Mouse (Mus musculus): Measurements from ENCODE around the gene BC017158.

The BC017158 gene

DNA sequence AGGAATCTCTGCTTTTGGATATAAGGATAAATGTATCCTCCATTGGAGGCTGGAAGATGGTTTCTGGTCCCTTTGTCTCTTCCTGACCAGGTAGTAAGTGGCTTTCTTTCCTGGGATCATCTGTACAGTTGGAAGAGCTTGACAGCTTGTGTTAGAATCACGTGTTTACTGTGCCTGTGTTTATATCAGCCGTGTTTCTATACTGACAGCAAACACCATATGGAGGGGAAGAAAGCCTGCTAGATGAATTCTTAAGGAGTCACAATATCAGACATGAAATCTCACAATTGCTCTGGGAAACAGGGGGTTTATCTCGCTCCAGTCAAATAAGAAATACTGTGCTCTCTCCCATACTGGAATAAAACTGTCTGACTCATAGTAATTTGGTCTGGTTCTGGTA, 11.2 kb upstream of the BC017158 start:
- DNase-seq (ENCODE audit: low read depth, low spot score) = no peak

GRCm38 (mm10) chr7:128307851-128308250, 9.9 kb upstream of the BC017158 start:
- no peak for DNase-seq (ENCODE audit: low read depth, low spot score)

- peak; percentile 55 for DNase-seq (ENCODE audit: low read depth, low spot score)
These were observed 6.9 kb upstream of the BC017158 start for GRCm38 (mm10) chr7:128304907-128305306.

- DNase-seq (ENCODE audit: low read depth, low spot score) = no peak
These were observed 6.2 kb upstream of the BC017158 start for GRCm38 (mm10) chr7:128304198-128304597.

DNA sequence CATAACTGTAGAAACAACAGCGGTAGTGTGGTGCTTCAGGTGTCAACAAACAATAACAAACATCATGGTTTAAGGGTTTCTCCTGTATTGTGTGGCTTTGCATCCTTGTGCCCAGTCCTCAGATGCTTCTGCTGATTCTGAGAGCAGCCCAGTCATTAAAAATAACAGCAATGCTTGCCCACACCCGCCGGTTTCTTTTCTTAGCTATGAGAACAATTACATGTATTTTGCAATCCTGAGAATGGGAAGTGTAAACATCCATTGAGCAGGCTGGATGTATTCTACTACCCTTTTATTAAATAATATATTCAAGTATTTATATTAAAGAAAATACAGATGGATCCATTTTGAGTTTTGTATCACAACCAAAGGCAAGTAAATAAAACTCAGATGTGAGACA, 4.2 kb upstream of the BC017158 start:
- no peak for DNase-seq (ENCODE audit: low read depth, low spot score)

- DNase-seq (ENCODE audit: low read depth, low spot score) = no peak
These were observed 3.0 kb upstream of the BC017158 start for GRCm38 (mm10) chr7:128300952-128301351.

GRCm38 (mm10) chr7:128298481-128299342, 742 bp upstream of the BC017158 start:
- DNase-seq (ENCODE audit: low read depth, low spot score) = no peak

GRCm38 (mm10) chr7:128297291-128297616, 716 bp downstream of the BC017158 start:
- no peak for DNase-seq (ENCODE audit: low read depth, low spot score)

DNA sequence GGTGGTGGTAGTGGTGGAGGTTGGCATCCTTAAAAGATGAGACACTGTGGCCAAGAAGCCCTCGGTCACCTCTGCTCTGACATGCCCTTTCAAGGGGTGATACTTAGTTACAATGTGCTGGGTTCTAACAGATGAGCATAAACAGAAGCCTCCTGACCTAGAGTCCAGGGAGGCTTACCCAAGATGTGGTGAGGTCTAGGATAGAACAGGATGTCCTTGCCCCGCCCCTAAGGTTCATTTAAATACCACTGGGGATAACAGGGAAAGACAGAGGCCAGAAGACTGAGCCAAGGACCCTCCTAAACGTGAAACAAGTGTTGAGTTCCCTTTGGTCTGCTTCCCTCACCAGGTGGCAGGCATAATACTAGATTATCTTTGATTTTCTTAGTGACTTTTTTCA, 1.5 kb downstream of the BC017158 start:
- no peak for DNase-seq (ENCODE audit: low read depth, low spot score)

DNA sequence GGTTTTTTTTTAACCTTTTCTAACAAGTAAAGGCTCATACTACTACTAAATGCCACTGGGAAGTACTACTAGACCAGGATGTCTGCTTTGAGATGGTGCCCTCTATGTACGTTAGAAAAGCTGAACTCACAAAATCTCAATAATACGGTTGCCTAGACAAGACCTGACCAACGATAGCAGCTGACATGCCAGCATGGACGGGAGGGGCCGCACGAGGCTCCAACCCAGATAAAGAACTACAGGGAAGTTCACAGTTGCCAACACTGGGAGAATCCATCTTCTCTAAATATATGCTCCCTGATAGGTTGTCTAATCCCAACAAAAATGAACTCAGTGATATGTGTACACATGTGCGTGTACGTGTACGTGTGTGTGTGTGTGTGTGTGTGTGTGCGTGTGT, 3.2 kb downstream of the BC017158 start:
- DNase-seq (ENCODE audit: low read depth, low spot score) = no peak

DNA sequence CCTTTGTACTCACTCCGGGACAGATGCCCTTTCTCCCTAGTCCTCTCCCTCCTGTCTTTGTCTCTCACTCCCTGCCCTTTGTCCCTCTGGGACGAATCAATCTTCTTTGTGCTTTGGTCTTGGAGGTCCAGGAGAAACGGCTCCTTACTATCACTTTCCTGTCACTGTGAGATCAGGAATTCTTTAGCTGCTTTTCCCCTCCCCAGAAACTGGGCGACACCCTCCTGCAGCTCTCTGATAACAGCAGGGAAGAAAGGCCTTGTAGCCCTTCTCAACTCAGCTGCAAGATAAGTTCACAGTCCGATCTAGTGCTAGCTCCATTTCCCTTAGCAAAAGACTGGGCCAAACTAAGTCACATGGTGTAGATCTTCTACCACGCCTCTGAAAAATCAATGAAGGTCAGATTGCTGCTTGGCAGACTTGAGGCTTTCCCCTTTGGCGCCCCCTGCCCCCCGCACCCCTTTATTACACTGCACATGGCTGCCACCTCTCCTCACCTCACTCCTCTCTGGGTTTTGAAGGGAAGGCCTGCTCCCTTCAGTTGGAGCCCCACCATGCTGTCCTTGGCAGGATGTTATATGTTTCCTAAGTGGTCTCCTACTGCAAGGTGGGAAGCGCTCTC, 8.9 kb downstream of the BC017158 start:
- DNase-seq (ENCODE audit: low read depth, low spot score) = peak; percentile 58

DNA sequence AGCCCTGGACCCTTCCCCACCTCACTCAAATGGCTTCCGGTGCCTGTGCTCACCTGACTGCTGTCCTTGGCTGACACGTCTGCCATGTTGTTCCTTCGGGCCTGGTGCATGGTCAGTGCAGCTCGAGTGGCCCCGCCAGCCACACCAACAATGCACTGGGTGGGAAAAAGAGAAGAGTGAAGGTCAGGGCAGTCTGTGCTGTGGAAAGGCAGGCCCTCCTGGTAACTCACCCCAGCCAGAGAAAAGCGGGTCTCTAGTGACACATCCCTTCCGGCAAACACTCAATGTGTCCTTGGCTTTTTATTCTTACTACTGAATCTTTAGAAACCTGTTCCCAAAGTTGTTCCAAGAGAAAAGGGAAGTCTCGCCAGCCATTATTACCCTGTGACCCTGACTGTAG, 12.9 kb downstream of the BC017158 start:
- DNase-seq (ENCODE audit: low read depth, low spot score) = no peak

GRCm38 (mm10) chr7:128284047-128284446, 13.9 kb downstream of the BC017158 start:
- peak; percentile 35 for DNase-seq (ENCODE audit: low read depth, low spot score)

GRCm38 (mm10) chr7:128282532-128283244, 15.3 kb downstream of the BC017158 start:
- DNase-seq (ENCODE audit: low read depth, low spot score) = peak; percentile 74

- no peak for DNase-seq (ENCODE audit: low read depth, low spot score)
These were observed 16.2 kb downstream of the BC017158 start for GRCm38 (mm10) chr7:128281765-128282164.

DNA sequence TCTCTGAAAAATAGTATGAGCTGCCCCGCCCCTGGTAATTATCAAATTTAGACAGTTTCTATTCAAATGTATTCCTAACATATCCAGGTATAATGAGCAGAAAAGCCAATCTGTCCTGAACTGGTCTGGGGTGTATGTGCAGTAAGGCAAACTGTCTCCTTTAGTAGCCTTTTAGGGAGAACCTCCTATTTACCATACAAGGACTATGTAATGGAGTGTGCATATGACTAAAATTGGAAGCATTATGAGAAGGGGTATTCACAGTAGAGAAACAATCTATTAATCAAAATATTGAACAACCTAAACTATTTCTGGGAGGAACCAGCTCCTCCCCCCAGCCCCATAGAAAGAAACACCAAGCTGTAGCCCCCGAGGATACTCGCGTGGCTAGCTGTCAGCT, 18.2 kb downstream of the BC017158 start:
- DNase-seq (ENCODE audit: low read depth, low spot score) = no peak

DNA sequence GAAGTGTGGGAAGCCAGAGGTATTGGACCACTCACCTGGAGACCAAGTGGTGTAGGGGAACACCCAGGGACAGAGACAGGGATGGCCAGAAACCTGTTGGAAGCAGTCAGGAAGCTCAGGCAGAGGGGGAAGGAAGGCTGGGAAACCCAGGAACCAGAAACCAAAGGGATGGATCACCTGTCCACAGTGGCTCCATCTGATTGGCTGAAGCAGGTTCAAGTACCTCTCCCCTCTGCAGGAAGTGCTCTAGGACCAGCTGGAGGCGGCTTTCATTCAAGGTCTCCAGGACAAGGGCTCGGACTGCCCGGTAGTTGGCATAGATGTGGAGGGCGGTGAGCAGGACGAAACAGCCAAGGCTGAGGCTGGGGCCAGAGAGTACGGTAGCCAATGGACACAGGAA, 21.9 kb downstream of the BC017158 start:
- DNase-seq (ENCODE audit: low read depth, low spot score) = no peak

DNA sequence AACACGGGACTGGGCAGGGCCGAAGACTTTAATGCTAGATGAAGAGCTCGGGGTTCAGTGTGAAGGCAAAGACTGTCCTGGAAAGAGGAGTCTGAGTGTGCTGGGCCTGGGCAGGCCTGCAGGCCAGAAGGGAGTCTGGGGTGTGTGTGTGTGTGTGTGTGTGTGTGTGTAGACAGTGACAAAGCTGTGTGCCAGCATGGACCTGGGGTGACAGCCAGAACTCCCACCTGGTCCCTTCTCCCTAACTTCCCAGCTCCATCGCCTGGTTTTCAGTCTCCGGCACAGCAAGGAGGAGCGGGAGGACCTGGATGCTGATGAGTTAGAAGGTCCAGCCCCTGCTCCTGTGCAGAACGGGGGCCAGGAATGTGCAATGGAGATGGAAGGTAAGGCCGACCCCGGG, 26.5 kb downstream of the BC017158 start:
- DNase-seq (ENCODE audit: low read depth, low spot score) = no peak

DNA sequence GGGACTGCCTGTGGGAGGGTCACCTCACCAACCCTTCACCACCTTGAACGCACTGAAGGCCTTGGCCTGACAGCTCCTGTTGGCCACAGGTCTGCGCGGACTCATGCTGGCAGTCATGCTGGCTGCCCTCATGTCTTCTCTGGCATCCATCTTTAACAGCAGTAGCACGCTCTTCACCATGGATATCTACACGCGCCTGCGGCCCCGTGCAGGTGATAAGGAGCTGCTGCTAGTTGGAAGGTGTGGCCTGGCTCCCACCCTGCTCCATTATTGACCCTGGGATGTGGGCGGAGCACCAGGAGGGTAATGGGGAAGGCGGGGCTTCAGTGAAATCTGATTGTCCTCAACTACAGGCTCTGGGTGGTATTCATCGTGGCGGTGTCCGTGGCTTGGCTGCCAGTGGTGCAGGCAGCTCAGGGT, 27.5 kb downstream of the BC017158 start:
- no peak for DNase-seq (ENCODE audit: low read depth, low spot score)

DNA sequence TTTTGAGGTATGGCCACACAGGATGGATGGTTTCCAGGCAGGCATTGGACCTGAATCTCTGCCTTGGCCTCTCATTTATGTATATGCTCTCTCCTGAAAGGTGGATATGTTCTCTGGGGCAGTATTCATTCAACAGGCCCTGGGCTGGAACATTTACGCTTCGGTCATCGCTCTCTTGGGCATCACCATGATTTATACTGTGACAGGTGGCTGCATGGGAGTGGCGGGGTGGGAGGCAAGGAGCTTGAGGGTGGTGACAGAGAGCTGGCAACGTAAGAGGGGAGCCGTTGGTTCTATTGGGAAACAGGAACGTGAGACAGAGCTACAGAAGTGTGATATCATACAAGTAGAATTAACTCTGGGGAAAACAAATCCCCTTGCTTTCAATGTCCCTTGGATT, 30.2 kb downstream of the BC017158 start:
- DNase-seq (ENCODE audit: low read depth, low spot score) = no peak

GRCm38 (mm10) chr7:128267391-128267790, 30.6 kb downstream of the BC017158 start:
- DNase-seq (ENCODE audit: low read depth, low spot score) = no peak

GRCm38 (mm10) chr7:128266056-128266455, 31.9 kb downstream of the BC017158 start:
- no peak for DNase-seq (ENCODE audit: low read depth, low spot score)

DNA sequence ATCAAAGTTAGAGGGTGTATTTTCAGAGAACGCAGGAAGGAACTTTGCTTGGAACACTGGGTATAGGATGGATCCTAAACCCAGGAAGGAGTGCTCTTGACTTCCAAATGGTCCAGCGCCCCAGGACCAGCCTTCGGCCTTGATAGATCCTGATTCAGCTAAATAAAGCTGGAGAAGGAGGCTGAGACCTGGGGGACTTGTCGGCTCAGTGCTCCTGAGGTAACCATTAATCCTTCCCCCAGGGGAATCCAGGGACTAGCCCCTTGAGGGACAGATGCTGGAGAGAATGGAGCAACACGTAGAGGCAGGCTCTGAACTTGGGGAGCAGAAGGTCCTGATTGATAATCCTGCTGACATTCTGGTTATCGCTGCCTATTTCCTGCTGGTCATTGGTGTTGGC, 32.6 kb downstream of the BC017158 start, which contains the start of gene Slc5a2:
Slc5a2 (plus strand) TSS at position 247 of the 400 bp plus-strand sequence.
- no peak for DNase-seq (ENCODE audit: low read depth, low spot score)
